Mouse (Mus musculus): ENCODE results near the gene Trim9. TPM values are rescaled to one million over a fixed set of nuclear protein-coding genes. Genes with fewer than 3 reads are reported as not detected.

Gene Trim9
- polyA plus RNA-seq, 1 experiment from 2014 or later, result 2.0 TPM

DNA sequence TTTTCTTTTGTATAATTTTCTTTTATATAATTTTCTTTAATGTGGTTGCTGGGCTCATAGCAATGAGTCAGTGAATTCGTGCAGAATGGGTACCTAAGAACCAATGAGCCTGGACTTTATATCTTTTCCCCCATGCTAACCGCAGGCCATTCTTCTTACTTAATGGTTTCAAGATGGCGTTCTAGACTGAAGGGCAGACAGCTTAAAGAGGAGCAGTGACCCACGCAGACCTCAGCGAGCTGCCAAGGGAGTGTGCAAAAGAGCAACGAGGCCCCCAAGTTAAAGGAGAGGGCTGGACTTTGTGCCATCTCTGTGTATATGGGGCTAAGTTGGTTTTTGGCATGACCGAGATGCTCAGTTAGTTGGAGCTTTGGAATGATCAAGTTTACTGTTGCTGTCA is 83.7 kb downstream of the Trim9 start:
- Histone ChIP-seq H3K4me1 (ENCODE audit: control insufficient read depth, insufficient read depth, low read length) (no peaks in the 10 kb centered on the region), H3K36me3 (ENCODE audit: control insufficient read depth, insufficient read depth, low read length) (no peaks in the 10 kb centered on the region), H3K27ac (replicated peaks; ENCODE audit: low read depth, low read length) (no peak overlapping the region), H3K9me3 (ENCODE audit: control insufficient read depth, low read length) (no peaks in the 10 kb centered on the region), H3K4me2 (ENCODE audit: low read depth, low read length) (no peak overlapping the region), H3K4me3 (ENCODE audit: low read depth, low read length) (no peak overlapping the region), H3K9ac (ENCODE audit: low read depth, low read length) (no peak overlapping the region), H3K27me3 (replicated peaks; ENCODE audit: control insufficient read depth, insufficient read depth, low read length) (no peaks in the 10 kb centered on the region)
- 41% methylated on average over 7 of the region's 7 CpGs for WGBS
- ATAC-seq (ENCODE audit: low read depth) (no peak), DNase-seq (ENCODE audit: low spot score) (no peak)

DNA sequence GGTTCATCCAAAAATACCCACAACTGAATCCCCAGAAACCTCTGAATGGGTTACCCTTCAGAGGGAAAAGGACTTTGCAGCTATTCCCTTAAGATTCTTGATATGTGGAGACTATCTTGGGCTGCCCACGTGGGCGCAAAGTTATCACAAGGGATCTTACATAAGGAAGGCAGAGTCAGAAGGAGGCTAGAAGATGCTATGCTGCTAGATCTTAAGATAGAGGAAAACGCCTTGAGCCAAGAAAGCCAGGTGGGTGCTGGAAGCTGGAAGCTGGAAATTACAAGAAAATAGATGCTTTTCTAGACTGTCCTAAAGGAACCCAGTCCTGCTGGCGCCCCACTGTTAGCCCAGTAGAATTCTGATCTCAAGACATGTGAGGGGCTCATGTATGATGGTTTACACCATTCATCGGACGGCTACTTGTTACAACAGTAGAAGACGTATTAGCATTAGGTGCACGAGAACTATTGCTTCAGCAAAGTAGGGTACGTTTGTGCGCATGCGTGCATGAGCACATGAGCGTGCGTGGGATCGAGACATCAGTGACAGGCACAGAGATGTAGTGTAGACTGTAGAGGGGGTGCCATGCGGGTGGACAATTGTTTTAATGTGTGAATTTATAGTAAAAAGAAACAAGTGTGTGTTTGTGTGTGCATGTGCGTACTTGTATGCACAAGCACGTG is 85.0 kb downstream of the Trim9 start:
- ATAC-seq (ENCODE audit: low read depth), result no peak
- Histone ChIP-seq H3K4me3 (ENCODE audit: low read depth, low read length) (no peak overlapping the region), H3K27ac (replicated peaks; ENCODE audit: low read depth, low read length) (no peak overlapping the region), H3K4me2 (ENCODE audit: low read depth, low read length) (no peak overlapping the region), H3K27me3 (replicated peaks; ENCODE audit: control insufficient read depth, insufficient read depth, low read length) (no peaks in the 10 kb centered on the region), H3K9me3 (ENCODE audit: control insufficient read depth, low read length) (no peaks in the 10 kb centered on the region), H3K4me1 (ENCODE audit: control insufficient read depth, insufficient read depth, low read length) (no peaks in the 10 kb centered on the region), H3K9ac (ENCODE audit: low read depth, low read length) (no peak overlapping the region), H3K36me3 (ENCODE audit: control insufficient read depth, insufficient read depth, low read length) (no peaks in the 10 kb centered on the region)
- WGBS, result 87% methylated on average over 17 of the region's 17 CpGs
- no peak for DNase-seq (ENCODE audit: low spot score)

GRCm38 (mm10) chr12:70251210-70251884 is 96.1 kb downstream of the Trim9 start:
- no peak for ATAC-seq (ENCODE audit: low read depth)
- no peaks in the 10 kb centered on the region for H3K36me3 ChIP-seq (ENCODE audit: control insufficient read depth, insufficient read depth, low read length)
- DNase-seq (ENCODE audit: low spot score), result no peak
- H3K4me1 ChIP-seq (ENCODE audit: control insufficient read depth, insufficient read depth, low read length), result peaks cover 11% of the 10 kb centered on the region
- 56% methylated on average over 15 of the region's 15 CpGs for WGBS
- H3K4me2 ChIP-seq (ENCODE audit: low read depth, low read length), result no peak overlapping the region
- no peak overlapping the region for H3K9ac ChIP-seq (ENCODE audit: low read depth, low read length)
- H3K9me3 ChIP-seq (ENCODE audit: control insufficient read depth, low read length), result no peaks in the 10 kb centered on the region
- no peak overlapping the region for H3K4me3 ChIP-seq (ENCODE audit: low read depth, low read length)
- no peak overlapping the region for H3K27ac ChIP-seq (replicated peaks; ENCODE audit: low read depth, low read length)
- H3K27me3 ChIP-seq (replicated peaks; ENCODE audit: control insufficient read depth, insufficient read depth, low read length), result no peaks in the 10 kb centered on the region

DNA sequence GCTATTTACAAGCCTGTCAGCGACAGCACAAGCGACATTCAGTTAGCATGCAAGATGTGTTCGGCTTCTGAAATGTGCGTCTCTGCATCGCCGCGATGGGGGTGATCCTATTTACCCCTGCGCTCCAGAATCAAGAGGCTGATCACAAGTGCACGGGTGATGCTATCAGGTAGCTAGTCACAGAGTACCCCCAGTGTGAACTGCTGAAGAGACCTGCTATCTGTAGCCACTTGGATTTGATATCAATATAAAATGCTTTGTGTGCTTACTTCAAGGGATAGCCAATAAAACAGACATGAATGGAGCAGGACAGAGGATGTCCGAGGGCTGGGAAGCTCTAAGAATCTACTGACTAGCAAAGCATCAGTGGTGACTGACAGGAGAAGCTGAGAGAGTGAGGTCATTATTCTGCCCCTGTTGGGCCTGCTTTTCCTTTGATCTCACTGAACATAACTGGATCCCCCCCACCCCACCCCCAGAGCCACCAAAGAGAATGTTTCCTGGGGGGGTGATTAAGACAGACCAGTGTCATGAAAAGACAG is 97.7 kb downstream of the Trim9 start:
- Histone ChIP-seq H3K9ac (ENCODE audit: low read depth, low read length) (no peak overlapping the region), H3K4me2 (ENCODE audit: low read depth, low read length) (no peak overlapping the region), H3K27ac (replicated peaks; ENCODE audit: low read depth, low read length) (no peak overlapping the region), H3K4me3 (ENCODE audit: low read depth, low read length) (no peak overlapping the region), H3K9me3 (ENCODE audit: control insufficient read depth, low read length) (no peaks in the 10 kb centered on the region), H3K27me3 (replicated peaks; ENCODE audit: control insufficient read depth, insufficient read depth, low read length) (no peaks in the 10 kb centered on the region), H3K36me3 (ENCODE audit: control insufficient read depth, insufficient read depth, low read length) (no peaks in the 10 kb centered on the region), H3K4me1 (ENCODE audit: control insufficient read depth, insufficient read depth, low read length) (peaks cover 11% of the 10 kb centered on the region)
- 84% methylated on average over 10 of the region's 10 CpGs for WGBS
- DNase-seq (ENCODE audit: low spot score) (no peak), ATAC-seq (ENCODE audit: low read depth) (no peak)

- Histone ChIP-seq H3K4me3 (ENCODE audit: low read depth, low read length) (no peak overlapping the region), H3K4me1 (ENCODE audit: control insufficient read depth, insufficient read depth, low read length) (peaks cover 11% of the 10 kb centered on the region), H3K9me3 (ENCODE audit: control insufficient read depth, low read length) (no peaks in the 10 kb centered on the region), H3K36me3 (ENCODE audit: control insufficient read depth, insufficient read depth, low read length) (no peaks in the 10 kb centered on the region), H3K9ac (ENCODE audit: low read depth, low read length) (no peak overlapping the region), H3K4me2 (ENCODE audit: low read depth, low read length) (no peak overlapping the region), H3K27me3 (replicated peaks; ENCODE audit: control insufficient read depth, insufficient read depth, low read length) (no peaks in the 10 kb centered on the region), H3K27ac (replicated peaks; ENCODE audit: low read depth, low read length) (no peak overlapping the region)
- DNase-seq (ENCODE audit: low spot score) (no peak), ATAC-seq (ENCODE audit: low read depth) (no peak)
- 49% methylated on average over 15 of the region's 15 CpGs for WGBS
Observed at GRCm38 (mm10) chr12:70247683-70248474, 99.5 kb downstream of the Trim9 start.

- 65% methylated on average over 7 of the region's 7 CpGs for WGBS
- Histone ChIP-seq H3K27ac (replicated peaks; ENCODE audit: low read depth, low read length) (no peak overlapping the region), H3K4me3 (ENCODE audit: low read depth, low read length) (no peak overlapping the region), H3K9ac (ENCODE audit: low read depth, low read length) (no peak overlapping the region), H3K36me3 (ENCODE audit: control insufficient read depth, insufficient read depth, low read length) (no peaks in the 10 kb centered on the region), H3K4me2 (ENCODE audit: low read depth, low read length) (no peak overlapping the region), H3K4me1 (ENCODE audit: control insufficient read depth, insufficient read depth, low read length) (no peaks in the 10 kb centered on the region), H3K9me3 (ENCODE audit: control insufficient read depth, low read length) (no peaks in the 10 kb centered on the region), H3K27me3 (replicated peaks; ENCODE audit: control insufficient read depth, insufficient read depth, low read length) (no peaks in the 10 kb centered on the region)
- DNase-seq (ENCODE audit: low spot score) (no peak), ATAC-seq (ENCODE audit: low read depth) (no peak)
Observed at GRCm38 (mm10) chr12:70242550-70242949, 104.9 kb downstream of the Trim9 start.

DNA sequence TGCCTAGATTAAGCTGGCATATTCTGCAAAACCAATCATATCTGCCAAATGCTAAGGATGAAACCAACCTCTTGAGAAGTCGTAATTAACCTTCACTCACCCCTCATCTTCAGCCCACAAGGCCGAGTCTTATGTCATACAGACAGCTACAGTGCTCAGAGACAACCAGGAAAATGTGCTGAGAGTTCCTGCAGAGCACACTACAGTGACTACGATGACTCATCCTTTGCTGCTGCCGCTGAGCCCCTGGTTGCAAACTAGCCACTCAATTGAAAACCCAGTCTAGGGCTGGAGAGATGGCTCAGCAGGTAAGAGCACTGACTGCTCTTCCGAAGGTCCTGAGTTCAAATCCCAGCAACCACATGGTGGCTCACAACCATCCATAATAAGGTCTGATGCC is 107.7 kb downstream of the Trim9 start:
- no peak for DNase-seq (ENCODE audit: low spot score)
- no peak for ATAC-seq (ENCODE audit: low read depth)
- no peak overlapping the region for H3K4me3 ChIP-seq (ENCODE audit: low read depth, low read length)
- H3K9ac ChIP-seq (ENCODE audit: low read depth, low read length), result no peak overlapping the region
- H3K4me2 ChIP-seq (ENCODE audit: low read depth, low read length), result no peak overlapping the region
- WGBS, result 73% methylated on average over 5 of the region's 5 CpGs
- H3K9me3 ChIP-seq (ENCODE audit: control insufficient read depth, low read length), result no peaks in the 10 kb centered on the region
- H3K27ac ChIP-seq (replicated peaks; ENCODE audit: low read depth, low read length), result no peak overlapping the region
- H3K4me1 ChIP-seq (ENCODE audit: control insufficient read depth, insufficient read depth, low read length), result 0 out of 2 replicates have a peak, but pooled peaks cover 4% of the 10 kb centered on the region
- H3K36me3 ChIP-seq (ENCODE audit: control insufficient read depth, insufficient read depth, low read length), result no peaks in the 10 kb centered on the region
- no peaks in the 10 kb centered on the region for H3K27me3 ChIP-seq (replicated peaks; ENCODE audit: control insufficient read depth, insufficient read depth, low read length)

DNA sequence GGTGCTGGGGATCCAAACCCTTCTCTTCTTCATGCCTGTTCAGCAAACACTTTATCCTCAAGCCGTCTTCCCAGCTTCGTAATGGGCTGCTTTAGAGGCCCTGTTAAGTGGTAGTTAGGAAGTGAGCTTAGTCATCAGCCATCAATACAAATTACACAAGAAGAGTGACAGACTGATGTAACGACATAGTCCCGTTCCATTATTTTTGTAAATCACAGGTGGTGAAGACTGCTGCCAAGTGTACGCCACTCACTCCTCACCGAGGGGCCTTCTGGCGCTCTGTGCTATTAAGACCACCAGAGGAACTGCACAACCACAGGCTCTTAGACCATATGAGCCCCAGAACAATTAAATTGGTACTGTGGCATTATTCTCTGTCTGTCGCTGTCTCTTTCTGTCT is 108.8 kb downstream of the Trim9 start:
- Histone ChIP-seq H3K4me2 (ENCODE audit: low read depth, low read length) (no peak overlapping the region), H3K4me3 (ENCODE audit: low read depth, low read length) (no peak overlapping the region), H3K36me3 (ENCODE audit: control insufficient read depth, insufficient read depth, low read length) (no peaks in the 10 kb centered on the region), H3K9me3 (ENCODE audit: control insufficient read depth, low read length) (no peaks in the 10 kb centered on the region), H3K4me1 (ENCODE audit: control insufficient read depth, insufficient read depth, low read length) (0 out of 2 replicates have a peak, but pooled peaks cover 4% of the 10 kb centered on the region), H3K9ac (ENCODE audit: low read depth, low read length) (no peak overlapping the region), H3K27me3 (replicated peaks; ENCODE audit: control insufficient read depth, insufficient read depth, low read length) (no peaks in the 10 kb centered on the region), H3K27ac (replicated peaks; ENCODE audit: low read depth, low read length) (no peak overlapping the region)
- ATAC-seq (ENCODE audit: low read depth) (no peak), DNase-seq (ENCODE audit: low spot score) (no peak)
- WGBS, result 47% methylated on average over 8 of the region's 8 CpGs
